Mouse (Mus musculus): ENCODE measurements around the gene Phactr2. TPM values are rescaled to one million over a fixed set of nuclear protein-coding genes. Genes with fewer than 3 reads are reported as not detected.
"Not testable (repeated sequence)": the region's sequence is repeated elsewhere in the genome, so short reads cannot be mapped to it uniquely, and the experiment has no call there.

Gene Phactr2
- total and polyA plus RNA-seq, 3 experiments: not detected

DNA sequence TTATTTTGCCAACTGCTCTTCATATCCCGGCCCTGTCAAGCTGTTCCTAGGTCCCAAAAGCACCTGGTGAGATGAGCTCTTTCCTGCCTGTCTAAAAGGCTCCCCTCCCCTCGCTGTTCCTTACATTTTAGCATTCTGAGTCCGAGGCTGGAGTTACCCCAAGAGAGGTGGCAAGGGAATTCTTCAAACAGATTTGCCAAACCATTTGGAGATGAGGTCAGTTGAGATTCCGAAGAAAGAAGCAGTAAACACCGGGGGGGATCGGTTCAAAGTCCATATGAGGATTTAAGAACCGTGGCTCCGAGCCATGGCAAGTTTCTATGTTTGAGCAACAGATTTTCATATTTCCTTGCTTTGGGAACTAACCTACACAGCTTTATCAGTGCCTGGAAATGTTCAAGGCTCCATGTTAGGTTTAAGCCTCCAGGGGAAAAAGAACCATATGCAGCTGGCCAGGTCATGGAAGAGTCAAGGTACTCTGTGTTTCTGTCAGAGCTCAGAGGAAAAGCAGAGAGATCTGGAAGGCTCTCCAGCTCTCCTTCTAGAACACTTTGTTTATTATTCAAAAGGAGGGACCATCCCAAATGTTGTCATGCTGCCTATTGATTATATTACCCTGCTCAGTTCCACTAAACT is 277.2 kb downstream of the Phactr2 start:
- no peak overlapping the region for H3K27ac ChIP-seq (ENCODE audit: control insufficient read depth, low read depth, low read length)
- H3K4me1 ChIP-seq (ENCODE audit: control insufficient read depth in 1 of 2, insufficient read depth in 2 of 2, low read length in 2 of 2): peaks cover 0 to 2% of the 10 kb centered on the region in 2 experiments; a peak in 2 of 4 replicates
- no peak overlapping the region for H3K9ac ChIP-seq (ENCODE audit: control insufficient read depth, low read depth, low read length, poor library complexity, severe bottlenecking)
- no peak for DNase-seq (ENCODE audit: low read depth, low spot score)
- no peaks in the 10 kb centered on the region for H3K27me3 ChIP-seq (ENCODE audit: control insufficient read depth in 1 of 2, insufficient read depth in 2 of 2, low read length in 2 of 2)
- no peaks in the 10 kb centered on the region for H3K9me3 ChIP-seq (replicated peaks; ENCODE audit: insufficient read depth, low read length)
- peaks cover 0 to 2% of the 10 kb centered on the region in 2 experiments; a peak in 2 of 4 replicates for H3K36me3 ChIP-seq (ENCODE audit: control insufficient read depth in 1 of 2, insufficient read depth in 2 of 2, low read length in 2 of 2)
- TF ChIP-seq BHLHE40 (IDR thresholded peaks at IDR 0.05; ENCODE audit: borderline replicate concordance, low read depth, low read length): no peak
- no peak for TF ChIP-seq ELF1 (IDR thresholded peaks at IDR 0.05; ENCODE audit: low read depth, low read length)
- no peak for TF ChIP-seq CHD2 (IDR thresholded peaks at IDR 0.05; ENCODE audit: low read length)
- no peak for TF ChIP-seq USF2 (IDR thresholded peaks at IDR 0.05; ENCODE audit: borderline replicate concordance in 1 of 2, insufficient read depth in 1 of 2, low read depth in 1 of 2, low read length in 2 of 2)
- TF ChIP-seq MEF2A (IDR thresholded peaks at IDR 0.05; ENCODE audit: extremely low read depth, insufficient replicate concordance, low read depth, low read length, poor library complexity, severe bottlenecking): no peak
- no peak for TF ChIP-seq TBP (IDR thresholded peaks at IDR 0.05; ENCODE audit: low read depth, low read length)
- TF ChIP-seq MAZ (IDR thresholded peaks at IDR 0.05; ENCODE audit: low read depth, low read length): no peak
- TF ChIP-seq POLR2AphosphoS2 (IDR thresholded peaks at IDR 0.05; ENCODE audit: low read length): no peak
- no peak for TF ChIP-seq UBTF (IDR thresholded peaks at IDR 0.05; ENCODE audit: borderline replicate concordance, insufficient read depth, low read depth, low read length)
- TF ChIP-seq KAT2A (conservative IDR thresholded peaks at IDR 0.05; ENCODE audit: low read depth, low read length): no peak
- no peak for TF ChIP-seq MAX (IDR thresholded peaks at IDR 0.05; ENCODE audit: low read length)
- no peak for TF ChIP-seq ZMIZ1 (IDR thresholded peaks at IDR 0.05; ENCODE audit: low read depth, low read length)
- no peak for TF ChIP-seq TCF12 (IDR thresholded peaks at IDR 0.05; ENCODE audit: low read depth, low read length)
- no peak for TF ChIP-seq MYC (IDR thresholded peaks at IDR 0.05; ENCODE audit: low read depth, low read length)
- TF ChIP-seq USF1 (IDR thresholded peaks at IDR 0.05; ENCODE audit: low read depth, low read length): no peak
- peaks cover 8% of the 10 kb centered on the region for H3K79me2 ChIP-seq (ENCODE audit: control insufficient read depth, insufficient read depth, low read length, poor library complexity)
- no peak overlapping the region for H3K4me3 ChIP-seq (ENCODE audit: control insufficient read depth in 1 of 2, insufficient read depth in 1 of 2, low read depth in 2 of 2, low read length in 2 of 2)

DNA sequence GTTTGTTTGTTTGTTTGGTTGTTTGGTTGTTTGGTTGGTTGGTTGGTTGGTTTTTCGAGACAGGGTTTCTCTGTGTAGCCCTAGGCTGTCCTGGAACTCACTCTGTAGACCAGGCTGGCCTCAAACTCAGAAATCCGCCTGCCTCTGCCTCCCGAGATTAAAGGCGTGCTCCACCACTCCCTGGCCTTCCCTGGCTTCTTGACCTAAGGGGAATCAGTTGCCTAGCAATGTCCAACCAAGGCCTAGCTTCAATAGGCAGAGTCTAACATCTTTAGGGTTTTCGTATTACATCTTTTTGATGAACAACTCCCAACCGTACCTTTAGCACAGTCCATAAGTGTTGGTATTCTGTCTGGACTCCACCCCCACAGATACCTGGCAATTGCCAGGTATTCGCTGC is 280.7 kb downstream of the Phactr2 start:
- not testable (repeated sequence) for H3K27me3 ChIP-seq (ENCODE audit: control insufficient read depth in 1 of 2, insufficient read depth in 2 of 2, low read length in 2 of 2); DNase-seq (ENCODE audit: low read depth, low spot score); H3K4me1 ChIP-seq (ENCODE audit: control insufficient read depth in 1 of 2, insufficient read depth in 2 of 2, low read length in 2 of 2); H3K9me3 ChIP-seq (replicated peaks; ENCODE audit: insufficient read depth, low read length); H3K27ac ChIP-seq (ENCODE audit: control insufficient read depth, low read depth, low read length); H3K36me3 ChIP-seq (ENCODE audit: control insufficient read depth in 1 of 2, insufficient read depth in 2 of 2, low read length in 2 of 2); H3K9ac ChIP-seq (ENCODE audit: control insufficient read depth, low read depth, low read length, poor library complexity, severe bottlenecking)
- Histone ChIP-seq H3K4me3 (ENCODE audit: control insufficient read depth in 1 of 2, insufficient read depth in 1 of 2, low read depth in 2 of 2, low read length in 2 of 2) (peak overlapping the region in 1 of 2 experiments; percentile 72; a peak in 3 of 4 replicates), H3K79me2 (ENCODE audit: control insufficient read depth, insufficient read depth, low read length, poor library complexity) (peaks cover 13% of the 10 kb centered on the region)
